31 mouse cellular contexts compared by ENCODE assay signal in the genomic region with DNA sequence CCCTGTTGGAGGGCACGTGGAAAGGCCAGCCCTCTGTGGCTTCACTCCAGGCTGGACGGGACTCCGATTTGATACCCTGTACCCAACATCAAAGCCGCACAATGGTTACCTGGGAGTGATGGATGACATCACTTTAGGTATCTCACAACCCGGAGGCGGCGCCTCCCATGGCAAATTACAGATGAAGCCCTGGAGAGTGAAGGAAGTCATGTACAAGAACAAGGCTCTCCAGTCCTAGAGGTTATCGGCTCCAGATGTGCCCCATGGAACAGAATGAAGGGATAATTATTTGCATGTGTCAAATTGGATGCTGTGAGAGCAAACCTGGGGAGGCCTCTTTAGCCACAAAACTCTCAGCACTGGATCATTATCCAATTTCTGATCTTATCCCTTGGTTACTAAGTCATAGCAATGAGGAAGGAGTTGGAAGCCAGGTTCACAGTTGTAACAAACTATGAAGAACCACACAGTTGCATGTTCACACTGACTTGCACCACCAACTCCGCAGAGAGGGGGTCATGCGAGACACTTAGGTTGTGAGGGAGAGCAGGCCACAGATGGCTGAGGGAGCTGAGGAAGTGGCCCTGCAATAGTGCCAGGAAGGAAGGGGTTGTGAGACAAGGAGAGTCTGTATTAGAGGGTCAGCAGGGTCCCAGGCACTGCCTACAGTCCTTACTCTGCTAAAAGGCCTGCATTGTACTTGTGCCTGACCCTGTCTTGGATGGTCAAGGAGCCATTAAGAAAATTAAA.
DNase-seq lines count a peak whose midpoint lies in the region; ATAC-seq and TF ChIP-seq lines count a peak whose summit lies in the region.
"Had no signal": no experiment of that assay in that cellular context is flagged by ENCODE, and none has a peak within 500 bp of the region (broad histone marks: within the 10 kb centered on the region; RNA-seq: fewer than 3 reads in every experiment).

No protein-coding gene starts in this region.

- H3K27me3 ChIP-seq in megakaryocyte, embryonic 14.5 days (replicated peaks) = no peaks in the 10 kb centered on the region
- no peaks in the 10 kb centered on the region for H3K27me3 ChIP-seq in limb, embryonic 10.5 days (ENCODE audit: low read depth, poor library complexity, severe bottlenecking)
- H3K27me3 ChIP-seq in kidney, embryonic 15.5 days = no peaks in the 10 kb centered on the region
- H3K27me3 ChIP-seq: forebrain, embryonic 12.5 days; intestine, embryonic 15.5 days; limb, embryonic 15.5 days; liver, embryonic 13.5 days; neural tube, embryonic 13.5 days had no signal

- peak overlapping the region; percentile 23 for H3K4me3 ChIP-seq in megakaryocyte, embryonic 14.5 days (replicated peaks)
- H3K4me3 ChIP-seq in limb, embryonic 10.5 days = no peak overlapping the region
- H3K4me3 ChIP-seq in kidney, embryonic 15.5 days (replicated peaks) = no peak overlapping the region
- H3K4me3 ChIP-seq in lung, adult 2 months (replicated peaks; ENCODE audit: extremely low read depth, low read depth, low read length) = no peak overlapping the region
- H3K4me3 ChIP-seq: erythroblast, embryonic 14.5 days; forebrain, embryonic 12.5 days; intestine, embryonic 15.5 days; limb, embryonic 15.5 days; liver, embryonic 13.5 days; myocyte; neural tube, embryonic 13.5 days had no signal

- TF ChIP-seq POLR2A in lung, adult 2 months (IDR thresholded peaks at IDR 0.05; ENCODE audit: borderline replicate concordance, extremely low read depth, low read depth, low read length) = no peak

- 34% methylated on average over 10 of the region's 10 CpGs for WGBS in limb, embryonic 10.5 days
- 88% methylated on average over 10 of the region's 10 CpGs for WGBS in kidney, embryonic 15.5 days
- 87% methylated on average over 10 of the region's 10 CpGs for WGBS in lung, adult 2 months

- peaks cover 28% of the 10 kb centered on the region; the same call in 1 of the 2 replicates for H3K9me3 ChIP-seq in megakaryocyte, embryonic 14.5 days
- H3K9me3 ChIP-seq in limb, embryonic 10.5 days (replicated peaks) = peaks cover 7% of the 10 kb centered on the region; the same call in 1 of the 2 replicates
- no peaks in the 10 kb centered on the region for H3K9me3 ChIP-seq in kidney, embryonic 15.5 days (replicated peaks)
- H3K9me3 ChIP-seq: intestine, embryonic 15.5 days; limb, embryonic 15.5 days; liver, embryonic 13.5 days had no signal

- no peak for TF ChIP-seq CTCF in lung, adult 2 months (IDR thresholded peaks at IDR 0.05; ENCODE audit: insufficient read depth, low read length)

- no peaks in the 10 kb centered on the region for H3K4me1 ChIP-seq in megakaryocyte, embryonic 14.5 days
- H3K4me1 ChIP-seq in limb, embryonic 10.5 days = peaks cover 20% of the 10 kb centered on the region
- no peaks in the 10 kb centered on the region for H3K4me1 ChIP-seq in kidney, embryonic 15.5 days
- no peaks in the 10 kb centered on the region for H3K4me1 ChIP-seq in lung, adult 2 months (ENCODE audit: control insufficient read depth, insufficient read depth, low read length)
- H3K4me1 ChIP-seq: forebrain, embryonic 12.5 days; intestine, embryonic 15.5 days; limb, embryonic 15.5 days; liver, embryonic 13.5 days; neural tube, embryonic 13.5 days had no signal

- H3K4me2 ChIP-seq in kidney, embryonic 15.5 days = no peak overlapping the region
- H3K4me2 ChIP-seq: forebrain, embryonic 12.5 days; heart, embryonic 11.5 days; hindbrain, embryonic 14.5 days; intestine, embryonic 15.5 days; limb, embryonic 15.5 days; liver, embryonic 13.5 days; midbrain, embryonic 11.5 days; neural tube, embryonic 13.5 days had no signal

- no peak overlapping the region for H3K9ac ChIP-seq in kidney, embryonic 15.5 days
- H3K9ac ChIP-seq: forebrain, embryonic 12.5 days; hindbrain, embryonic 14.5 days; intestine, embryonic 15.5 days; limb, embryonic 15.5 days; liver, embryonic 13.5 days; neural tube, embryonic 13.5 days had no signal

- DNase-seq in embryo, embryonic 9.5 days (ENCODE audit: extremely low spot score) = peak; percentile 30
- DNase-seq in limb, embryonic 10.5 days (ENCODE audit: low spot score) = peak; percentile 70
- DNase-seq in lung, adult 2 months = no peak
- DNase-seq in thymus, postnatal 36 days = no peak
- DNase-seq: adrenal gland, postnatal 25 days; cerebellum, adult 18-20 months; cerebellum, postnatal 10 days; gastrocnemius, postnatal 14 days; heart, postnatal 4 days; kidney, adult 2 months; kidney, postnatal 10 days; layer of hippocampus, adult 9-11 months; liver, embryonic 13.5 days; lung, adult 18-20 months; lung, postnatal 10 days; retina, postnatal 1 day; right cerebral cortex, postnatal 14 days had no signal

- peak overlapping the region; percentile 76 for H3K27ac ChIP-seq in limb, embryonic 10.5 days
- H3K27ac ChIP-seq in kidney, embryonic 15.5 days = no peak overlapping the region
- H3K27ac ChIP-seq: forebrain, embryonic 12.5 days; hindbrain, embryonic 14.5 days; intestine, embryonic 15.5 days; limb, embryonic 15.5 days; liver, embryonic 13.5 days; macrophage; neural tube, embryonic 13.5 days had no signal

- ATAC-seq in megakaryocyte, adult 5-6 weeks (ENCODE audit: poor library complexity, severe bottlenecking) = no peak
- ATAC-seq in kidney, embryonic 15.5 days (replicated peaks; ENCODE audit: low FRiP score) = no peak
- ATAC-seq: CD4-positive, CD25-positive, alpha-beta regulatory T cell, adult 4 months; intestine, embryonic 15.5 days had no signal

- H3K36me3 ChIP-seq in megakaryocyte, embryonic 14.5 days (replicated peaks; ENCODE audit: low read length) = no peaks in the 10 kb centered on the region
- H3K36me3 ChIP-seq in limb, embryonic 10.5 days = no peaks in the 10 kb centered on the region
- no peaks in the 10 kb centered on the region for H3K36me3 ChIP-seq in kidney, embryonic 15.5 days
- H3K36me3 ChIP-seq: forebrain, embryonic 12.5 days; intestine, embryonic 15.5 days; limb, embryonic 15.5 days; liver, embryonic 13.5 days; neural tube, embryonic 13.5 days had no signal

Comparison
In these comparisons a context has a peak if more than half of its experiments do, and no peak if none do; other contexts are left out.
1. DNase-seq: peak in embryo, embryonic 9.5 days (single experiment) and limb, embryonic 10.5 days (single experiment); none in lung, adult 2 months (single experiment) and thymus, postnatal 36 days (0 of 2).